Mouse (Mus musculus): ENCODE results near the gene Adam12.

GRCm38 (mm10) chr7:134169780-134170179 is 62.2 kb downstream of the Adam12 start:
- TF ChIP-seq POLR2A (IDR thresholded peaks at IDR 0.05; ENCODE audit: low read depth, low read length) (no peak), CTCF (conservative IDR thresholded peaks at IDR 0.05; ENCODE audit: insufficient read depth, insufficient read length, low read depth, low read length) (no peak)
